Comparison of ENCODE assay signal across 33 mouse cellular contexts in genomic region chr9:71453917-71454316, GRCm38 (mm10). TPM values are rescaled to one million over a fixed set of nuclear protein-coding genes. Genes with fewer than 3 reads are reported as not detected.
A peak's percentile ranks its signal among the peaks of the same experiment; 100 is the strongest.
DNase-seq lines count a peak whose midpoint lies in the region; ATAC-seq and TF ChIP-seq lines count a peak whose summit lies in the region.
"Had no signal": no experiment of that assay in that cellular context is flagged by ENCODE, and none has a peak within 500 bp of the region (broad histone marks: within the 10 kb centered on the region; RNA-seq: fewer than 3 reads in every experiment).

No protein-coding gene starts in this region.

- H3K9ac ChIP-seq in intestine, postnatal 0 days (ENCODE audit: low read depth, low read length) = no peak overlapping the region
- H3K9ac ChIP-seq in intestine, embryonic 15.5 days = no peak overlapping the region
- H3K9ac ChIP-seq in lung, postnatal 0 days (replicated peaks; ENCODE audit: low read depth) = no peak overlapping the region
- H3K9ac ChIP-seq: embryonic facial prominence, embryonic 13.5 days; heart, embryonic 15.5 days; limb, embryonic 13.5 days; liver, embryonic 14.5 days; lung, embryonic 15.5 days; midbrain, embryonic 13.5 days; neural tube, embryonic 15.5 days had no signal

- no peaks in the 10 kb centered on the region for H3K9me3 ChIP-seq in intestine, postnatal 0 days (ENCODE audit: control insufficient read depth)
- no peaks in the 10 kb centered on the region for H3K9me3 ChIP-seq in intestine, embryonic 15.5 days
- no peaks in the 10 kb centered on the region for H3K9me3 ChIP-seq in lung, postnatal 0 days (ENCODE audit: low read length)
- H3K9me3 ChIP-seq: embryonic facial prominence, embryonic 13.5 days; forebrain, embryonic 10.5 days; heart, embryonic 15.5 days; hindbrain, embryonic 10.5 days; limb, embryonic 13.5 days; lung, embryonic 15.5 days; midbrain, embryonic 13.5 days; neural tube, embryonic 15.5 days had no signal

- intact Hi-C loops in heart, postnatal 10 days (cut with DNase I) = no loop called here

- H3K4me1 ChIP-seq in intestine, postnatal 0 days (replicated peaks; ENCODE audit: control insufficient read depth, insufficient read depth, low read length) = no peaks in the 10 kb centered on the region
- no peaks in the 10 kb centered on the region for H3K4me1 ChIP-seq in intestine, embryonic 15.5 days (replicated peaks)
- no peaks in the 10 kb centered on the region for H3K4me1 ChIP-seq in lung, postnatal 0 days (ENCODE audit: insufficient read depth, low read depth, low read length)
- no peaks in the 10 kb centered on the region for H3K4me1 ChIP-seq in bone marrow macrophage, adult 2 months (ENCODE audit: control insufficient read depth, insufficient read depth, low read length)
- H3K4me1 ChIP-seq: lung, embryonic 15.5 days; neural tube, embryonic 15.5 days had no signal

- TF ChIP-seq EP300 in lung, postnatal 0 days (IDR thresholded peaks at IDR 0.05) = no peak

- no peaks in the 10 kb centered on the region for H3K27me3 ChIP-seq in intestine, postnatal 0 days (replicated peaks; ENCODE audit: control insufficient read depth, insufficient read depth, low read length)
- H3K27me3 ChIP-seq in intestine, embryonic 15.5 days (replicated peaks) = no peaks in the 10 kb centered on the region
- H3K27me3 ChIP-seq in lung, postnatal 0 days (replicated peaks; ENCODE audit: insufficient read depth, low read length) = no peaks in the 10 kb centered on the region
- H3K27me3 ChIP-seq: lung, embryonic 15.5 days; midbrain, embryonic 13.5 days had no signal

- peak; percentile 23; the same call in 1 of the 2 replicates for TF ChIP-seq CTCF in intestine, postnatal 0 days (IDR thresholded peaks at IDR 0.05; ENCODE audit: low read depth)
- peak; percentile 3; the same call in 1 of the 2 replicates for TF ChIP-seq CTCF in lung, postnatal 0 days (IDR thresholded peaks at IDR 0.05)
- TF ChIP-seq CTCF in bone marrow macrophage, adult 2 months (IDR thresholded peaks at IDR 0.05; ENCODE audit: low read depth, low read length) = 0 out of 2 replicates have a peak, but pooled peaks have one; percentile 7

- ATAC-seq in intestine, postnatal 0 days = no peak
- ATAC-seq in intestine, embryonic 15.5 days = no peak
- no peak for ATAC-seq in lung, postnatal 0 days
- ATAC-seq: CD4-positive, CD25-positive, alpha-beta regulatory T cell, adult 4 months; forebrain, embryonic 16.5 days; hindbrain, embryonic 16.5 days; intestine, embryonic 16.5 days; midbrain, embryonic 13.5 days had no signal

- peak; percentile 76 for DNase-seq in heart, adult 11 months
- no peak for DNase-seq in heart, postnatal 10 days
- DNase-seq in lung, postnatal 0 days (ENCODE audit: low spot score) = no peak
- DNase-seq in lung, postnatal 25 days (ENCODE audit: low spot score) = no peak
- no peak for DNase-seq in right cerebral cortex, postnatal 10 days (ENCODE audit: low spot score in 2 of 2)
- DNase-seq: adrenal gland, postnatal 10 days; cerebellum, adult 11-12 months; cerebellum, adult 9-11 months; gastrocnemius, adult 2 months; gastrocnemius, postnatal 36 days; kidney, postnatal 25 days; retina, postnatal 1 day; right cerebral cortex, postnatal 25 days; thymus, adult 18-20 months; thymus, postnatal 25 days had no signal

- H3K36me3 ChIP-seq in intestine, postnatal 0 days (ENCODE audit: control insufficient read depth, insufficient read depth) = no peaks in the 10 kb centered on the region
- H3K36me3 ChIP-seq in intestine, embryonic 15.5 days = no peaks in the 10 kb centered on the region
- no peaks in the 10 kb centered on the region for H3K36me3 ChIP-seq in lung, postnatal 0 days (ENCODE audit: insufficient read depth, low read length)
- H3K36me3 ChIP-seq: embryonic facial prominence, embryonic 13.5 days; forebrain, embryonic 10.5 days; heart, embryonic 15.5 days; hindbrain, embryonic 10.5 days; limb, embryonic 13.5 days; lung, embryonic 15.5 days; midbrain, embryonic 13.5 days; neural tube, embryonic 15.5 days had no signal

- WGBS in intestine, postnatal 0 days = 69% methylated on average over 5 of the region's 5 CpGs
- 61% methylated on average over 5 of the region's 5 CpGs for WGBS in intestine, embryonic 15.5 days
- 63% methylated on average over 5 of the region's 5 CpGs for WGBS in lung, postnatal 0 days

- H3K27ac ChIP-seq in intestine, postnatal 0 days (ENCODE audit: low read depth, low read length) = no peak overlapping the region
- H3K27ac ChIP-seq in intestine, embryonic 15.5 days = no peak overlapping the region
- H3K27ac ChIP-seq in lung, postnatal 0 days (ENCODE audit: low read length) = no peak overlapping the region
- H3K27ac ChIP-seq in bone marrow macrophage, adult 2 months (ENCODE audit: insufficient read depth, low read depth, low read length) = no peak overlapping the region
- H3K27ac ChIP-seq: embryonic facial prominence, embryonic 13.5 days; forebrain, embryonic 10.5 days; gastrocnemius, adult 2 months; heart, embryonic 15.5 days; hindbrain, embryonic 10.5 days; left cerebral cortex, adult 2 months; limb, embryonic 13.5 days; liver, embryonic 14.5 days; lung, embryonic 15.5 days; macrophage; midbrain, embryonic 13.5 days; neural tube, embryonic 15.5 days had no signal

- no peak overlapping the region for H3K4me2 ChIP-seq in intestine, postnatal 0 days (replicated peaks; ENCODE audit: low read depth)
- H3K4me2 ChIP-seq in intestine, embryonic 15.5 days (replicated peaks) = no peak overlapping the region
- no peak overlapping the region for H3K4me2 ChIP-seq in lung, postnatal 0 days (replicated peaks; ENCODE audit: low read depth, low read length)
- H3K4me2 ChIP-seq: embryonic facial prominence, embryonic 13.5 days; heart, embryonic 15.5 days; limb, embryonic 13.5 days; lung, embryonic 15.5 days; midbrain, embryonic 13.5 days; neural tube, embryonic 15.5 days had no signal

- TF ChIP-seq POLR2A in bone marrow macrophage, adult 2 months (IDR thresholded peaks at IDR 0.05; ENCODE audit: borderline replicate concordance, low read depth, low read length) = no peak

- H3K4me3 ChIP-seq in intestine, postnatal 0 days (ENCODE audit: low read depth, low read length) = no peak overlapping the region
- no peak overlapping the region for H3K4me3 ChIP-seq in intestine, embryonic 15.5 days (replicated peaks)
- no peak overlapping the region for H3K4me3 ChIP-seq in lung, postnatal 0 days (ENCODE audit: low read depth, low read length)
- no peak overlapping the region for H3K4me3 ChIP-seq in bone marrow macrophage, adult 2 months (ENCODE audit: insufficient read depth, low read length)
- H3K4me3 ChIP-seq: embryonic facial prominence, embryonic 13.5 days; forebrain, embryonic 10.5 days; gastrocnemius, adult 2 months; heart, embryonic 15.5 days; hindbrain, embryonic 10.5 days; left cerebral cortex, adult 2 months; limb, embryonic 13.5 days; lung, embryonic 15.5 days; midbrain, embryonic 13.5 days; neural tube, embryonic 15.5 days had no signal

RNA-seq across cellular contexts. Expression of gene Polr2m, which starts 31.8 kb away (rescaled TPM):
- total RNA-seq in heart, postnatal 10 days (2021) = 100 to 1,000 TPM; 261 to 290 TPM
- polyA plus RNA-seq in intestine, postnatal 0 days (2015; fragmentation: Nextera tagmentation; extraction: Ambion mirVana) = 103 TPM in 2 replicates
- 324 and 329 TPM in 2 replicates for polyA plus RNA-seq in intestine, embryonic 15.5 days (2015; fragmentation: Nextera tagmentation; extraction: Ambion mirVana)
- 159 and 173 TPM in 2 replicates for polyA plus RNA-seq in lung, postnatal 0 days (2015; fragmentation: Nextera tagmentation; extraction: Ambion mirVana)
- 54.2 and 56.0 TPM in 2 replicates for polyA plus RNA-seq in bone marrow macrophage, adult 2 months (2012; ENCODE audit: insufficient read depth, insufficient read length, missing spikeins)
